Mouse (Mus musculus) heart, adult 2 months (tissue): ENCODE data around the gene March11.

ENCODE experiments used
- CTCF ChIP-seq: fragments of 200-600 bp; IDR thresholded peaks from 2 replicates; pipeline ENCODE4 v1.8.1; 2022; ENCODE audit warnings: antibody characterized with exemption, mild to moderate bottlenecking, moderate library complexity
- EP300 ChIP-seq: fragments of 200-500 bp; IDR thresholded peaks from 2 replicates; pipeline ENCODE4 v1.6.1; 2011; ENCODE audit warnings: low read depth, low read length, control low read depth; ENCODE audit not compliant: insufficient read depth
- POLR2A ChIP-seq: fragments of 200-500 bp; IDR thresholded peaks from 2 replicates; pipeline ENCODE4 v1.6.1; 2011; ENCODE audit warnings: mild to moderate bottlenecking, low read depth, low read length, control low read depth; ENCODE audit not compliant: insufficient read depth

DNA sequence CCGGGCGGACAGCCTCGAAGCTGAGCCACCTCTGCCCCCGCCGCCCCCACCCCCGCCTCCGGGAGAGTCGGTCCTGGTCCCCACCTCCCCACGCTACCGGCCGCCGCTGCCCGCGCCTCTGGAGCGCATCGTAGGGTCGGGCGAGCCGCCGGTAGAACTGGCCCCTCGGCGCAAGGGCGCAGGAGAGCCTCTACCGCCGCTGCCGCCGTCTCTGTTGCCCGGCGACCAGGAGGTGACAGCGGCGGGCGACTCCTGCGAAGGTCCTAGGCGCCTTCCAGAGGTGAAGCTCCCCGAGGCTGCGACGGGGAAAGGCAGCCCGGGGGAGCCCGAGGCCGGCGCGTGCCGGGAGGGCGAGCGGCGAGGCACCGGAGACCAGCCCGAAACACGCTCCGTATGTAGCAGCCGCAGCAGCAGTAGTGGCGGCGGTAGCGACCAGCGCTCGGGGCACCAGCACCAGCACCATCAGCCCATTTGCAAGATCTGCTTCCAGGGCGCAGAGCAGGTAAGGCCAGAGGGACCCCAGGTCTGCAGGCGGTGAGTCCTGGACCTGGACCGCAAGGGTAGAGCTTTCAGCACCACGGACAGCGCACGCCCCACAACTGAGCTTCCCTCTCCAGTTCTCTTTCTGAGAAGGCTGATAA, 563 bp downstream of the March11 start:
- TF ChIP-seq CTCF = no peak
- TF ChIP-seq POLR2A = no peak
- no peak for TF ChIP-seq EP300
